Mouse (Mus musculus) CH12.LX (cell line): ENCODE data around the gene Rbl2. TPM values are rescaled to one million over a fixed set of nuclear protein-coding genes. Genes with fewer than 3 reads are reported as not detected.

Experiments used
- DNase-seq: peaks from one replicate; pipeline ENCODE4 v3.0.0-alpha.2; 2013; ENCODE audit errors: extremely low read depth
- H3K27ac ChIP-seq: 2 replicates; pipeline ENCODE4 v1.5.1; 2012; ENCODE audit warnings: low read depth, mild to moderate bottlenecking, control low read depth, moderate library complexity; ENCODE audit not compliant: insufficient read depth
- H3K27me3 ChIP-seq: replicated peaks from 2 replicates; pipeline ENCODE3; 2012; ENCODE audit warnings: inconsistent platforms
- H3K36me3 ChIP-seq, 2 experiments: replicated peaks in 1 of 2; 2 replicates each; pipeline versions ENCODE3 to v1.6.1; 2012; ENCODE audit warnings: inconsistent platforms in 1 of 2, low read length in 1 of 2, mild to moderate bottlenecking in 1 of 2, mixed read lengths in 1 of 2, moderate library complexity in 1 of 2; ENCODE audit not compliant: control insufficient read depth in 1 of 2, insufficient read depth in 1 of 2
- H3K4me1 ChIP-seq, 2 experiments: 2 replicates each; pipeline ENCODE4 v1.6.1; 2012; ENCODE audit warnings: inconsistent platforms in 1 of 2, moderate library complexity in 1 of 2; ENCODE audit not compliant: insufficient read depth in 2 of 2, control insufficient read depth in 1 of 2
- H3K4me2 ChIP-seq: 2 replicates; pipeline ENCODE4 v1.6.1; 2012; ENCODE audit warnings: low read depth, mild to moderate bottlenecking, control low read depth; ENCODE audit not compliant: poor library complexity, insufficient read depth, severe bottlenecking
- H3K4me3 ChIP-seq, 3 experiments: fragments of 150-350 bp in 1 of 3; sonication (generic) in 1 of 3; replicated peaks in 1 of 3; 2 replicates each; pipeline versions ENCODE3 to v1.5.1; 2011 to 2012; ENCODE audit warnings: low read depth in 2 of 3, low read length in 2 of 3, mild to moderate bottlenecking in 2 of 3, moderate library complexity in 2 of 3, control low read depth in 1 of 3, improper control_type of control experiment in 1 of 3, inconsistent platforms in 1 of 3, mixed read lengths in 1 of 3; ENCODE audit not compliant: poor library complexity in 1 of 3
- H3K79me2 ChIP-seq: replicated peaks from 2 replicates; pipeline ENCODE4 v1.6.1; 2012; ENCODE audit warnings: mild to moderate bottlenecking, moderate library complexity; ENCODE audit not compliant: control insufficient read depth, poor library complexity, insufficient read depth, severe bottlenecking; ENCODE audit errors: extremely low read depth
- H3K9ac ChIP-seq: 2 replicates; pipeline ENCODE4 v1.6.1; 2012; ENCODE audit warnings: low read depth, mild to moderate bottlenecking, control low read depth, moderate library complexity; ENCODE audit not compliant: insufficient read depth
- H3K9me3 ChIP-seq: replicated peaks from 2 replicates; pipeline ENCODE3; 2012; ENCODE audit warnings: low read length, inconsistent platforms, mixed read lengths
- BHLHE40 ChIP-seq: IDR thresholded peaks from 2 replicates; pipeline ENCODE4 v1.6.1; 2011; ENCODE audit warnings: mild to moderate bottlenecking, low read depth, low read length, improper control_type of control experiment
- CHD1 ChIP-seq: IDR thresholded peaks from 2 replicates; pipeline ENCODE4 v1.6.1; 2012; ENCODE audit warnings: low read depth, low read length, improper control_type of control experiment, inconsistent platforms
- CHD2 ChIP-seq: IDR thresholded peaks from 2 replicates; pipeline ENCODE4 v1.6.1; 2011; ENCODE audit warnings: low read length, improper control_type of control experiment
- CTCF ChIP-seq, 2 experiments: IDR thresholded peaks in 1 of 2; conservative IDR thresholded peaks in 1 of 2; 2 replicates each; pipeline ENCODE4 v1.5.1; 2011 to 2012; ENCODE audit warnings: low read depth in 2 of 2, low read length in 2 of 2, improper control_type of control experiment in 1 of 2, inconsistent platforms in 1 of 2, mild to moderate bottlenecking in 1 of 2, moderate library complexity in 1 of 2
- E2F4 ChIP-seq: IDR thresholded peaks from 2 replicates; pipeline ENCODE4 v1.6.1; 2011; ENCODE audit warnings: low read depth, low read length, improper control_type of control experiment; ENCODE audit not compliant: insufficient replicate concordance
- ELF1 ChIP-seq: IDR thresholded peaks from 2 replicates; pipeline ENCODE4 v1.6.1; 2014; ENCODE audit warnings: low read depth, mild to moderate bottlenecking, inconsistent platforms, low read length, improper control_type of control experiment
- EP300 ChIP-seq: IDR thresholded peaks from 2 replicates; pipeline ENCODE4 v1.6.1; 2011; ENCODE audit warnings: low read length, improper control_type of control experiment
- ETS1 ChIP-seq: conservative IDR thresholded peaks from 2 replicates; pipeline ENCODE4 v1.6.1; 2012; ENCODE audit warnings: low read depth, mild to moderate bottlenecking, inconsistent platforms, low read length, improper control_type of control experiment, moderate library complexity
- GABPA ChIP-seq: IDR thresholded peaks from 2 replicates; pipeline ENCODE4 v1.6.1; 2012; ENCODE audit warnings: low read depth, low read length, improper control_type of control experiment, inconsistent platforms; ENCODE audit not compliant: insufficient replicate concordance
- HCFC1 ChIP-seq: IDR thresholded peaks from 2 replicates; pipeline ENCODE4 v1.6.1; 2012; ENCODE audit warnings: low read depth, mild to moderate bottlenecking, inconsistent platforms, low read length, improper control_type of control experiment
- IRF4 ChIP-seq: IDR thresholded peaks from 2 replicates; pipeline ENCODE4 v1.6.1; 2014; ENCODE audit warnings: low read depth, mild to moderate bottlenecking, inconsistent platforms, low read length, improper control_type of control experiment
- JUN ChIP-seq: IDR thresholded peaks from 2 replicates; pipeline ENCODE4 v1.6.1; 2011; ENCODE audit warnings: low read depth, mild to moderate bottlenecking, low read length, improper control_type of control experiment, moderate library complexity; ENCODE audit not compliant: insufficient read depth
- JUND ChIP-seq: conservative IDR thresholded peaks from 2 replicates; pipeline ENCODE4 v1.6.1; 2011; ENCODE audit warnings: low read depth, low read length, improper control_type of control experiment
- KAT2A ChIP-seq: IDR thresholded peaks from 2 replicates; pipeline ENCODE4 v1.6.1; 2012; ENCODE audit warnings: low read length, improper control_type of control experiment, inconsistent platforms; ENCODE audit not compliant: insufficient replicate concordance
- MAFK ChIP-seq: IDR thresholded peaks from 2 replicates; pipeline ENCODE4 v1.6.1; 2011; ENCODE audit warnings: low read length, improper control_type of control experiment; ENCODE audit not compliant: insufficient replicate concordance
- MAX ChIP-seq: IDR thresholded peaks from 2 replicates; pipeline ENCODE4 v1.6.1; 2011; ENCODE audit warnings: low read length, improper control_type of control experiment
- MAZ ChIP-seq: IDR thresholded peaks from 2 replicates; pipeline ENCODE4 v1.6.1; 2012; ENCODE audit warnings: low read depth, mild to moderate bottlenecking, inconsistent platforms, low read length, improper control_type of control experiment, moderate library complexity
- MEF2A ChIP-seq: IDR thresholded peaks from 2 replicates; pipeline ENCODE4 v1.6.1; 2014; ENCODE audit warnings: low read depth, mild to moderate bottlenecking, inconsistent platforms, low read length, improper control_type of control experiment, borderline replicate concordance
- MXI1 ChIP-seq: IDR thresholded peaks from 2 replicates; pipeline ENCODE4 v1.6.1; 2011; ENCODE audit warnings: mild to moderate bottlenecking, low read depth, low read length, improper control_type of control experiment
- MYC ChIP-seq: IDR thresholded peaks from 2 replicates; pipeline ENCODE4 v1.6.1; 2011; ENCODE audit warnings: low read depth, mild to moderate bottlenecking, improper control_type of control experiment, low read length
- NELFE ChIP-seq: IDR thresholded peaks from 2 replicates; pipeline ENCODE4 v1.6.1; 2011; ENCODE audit warnings: low read depth, low read length, improper control_type of control experiment
- NRF1 ChIP-seq: IDR thresholded peaks from 2 replicates; pipeline ENCODE4 v1.6.1; 2014; ENCODE audit warnings: low read depth, mild to moderate bottlenecking, inconsistent platforms, low read length, improper control_type of control experiment, moderate library complexity
- PAX5 ChIP-seq: IDR thresholded peaks from 2 replicates; pipeline ENCODE4 v1.6.1; 2012; ENCODE audit warnings: low read length, inconsistent platforms, mixed read lengths
- POLR2A ChIP-seq: IDR thresholded peaks from 2 replicates; pipeline ENCODE4 v1.6.1; 2011; ENCODE audit warnings: low read depth, mild to moderate bottlenecking, improper control_type of control experiment, low read length
- POLR2AphosphoS2 ChIP-seq: IDR thresholded peaks from 2 replicates; pipeline ENCODE4 v1.6.1; 2011; ENCODE audit warnings: low read depth, low read length, improper control_type of control experiment
- RAD21 ChIP-seq: IDR thresholded peaks from 2 replicates; pipeline ENCODE4 v1.6.1; 2011; ENCODE audit warnings: low read depth, mild to moderate bottlenecking, low read length, improper control_type of control experiment, moderate library complexity
- RCOR1 ChIP-seq: conservative IDR thresholded peaks from 2 replicates; pipeline ENCODE4 v1.6.1; 2012; ENCODE audit warnings: low read depth, mild to moderate bottlenecking, inconsistent platforms, low read length, improper control_type of control experiment
- SIN3A ChIP-seq: IDR thresholded peaks from 2 replicates; pipeline ENCODE4 v1.6.1; 2012; ENCODE audit warnings: low read length, improper control_type of control experiment, inconsistent platforms
- SMC3 ChIP-seq: IDR thresholded peaks from 2 replicates; pipeline ENCODE4 v1.6.1; 2011; ENCODE audit warnings: low read depth, low read length, improper control_type of control experiment
- TBP ChIP-seq: conservative IDR thresholded peaks from 2 replicates; pipeline ENCODE4 v1.6.1; 2011; ENCODE audit warnings: low read depth, low read length, improper control_type of control experiment
- UBTF ChIP-seq: IDR thresholded peaks from 2 replicates; pipeline ENCODE4 v1.6.1; 2012; ENCODE audit warnings: low read depth, mild to moderate bottlenecking, inconsistent platforms, low read length, improper control_type of control experiment, moderate library complexity
- USF1 ChIP-seq: IDR thresholded peaks from 2 replicates; pipeline ENCODE4 v1.6.1; 2014; ENCODE audit warnings: low read depth, mild to moderate bottlenecking, inconsistent platforms, low read length, improper control_type of control experiment
- USF2 ChIP-seq: conservative IDR thresholded peaks from 2 replicates; pipeline ENCODE4 v1.6.1; 2011; ENCODE audit warnings: low read depth, low read length, improper control_type of control experiment
- ZC3H11A ChIP-seq: IDR thresholded peaks from 2 replicates; pipeline ENCODE4 v1.6.1; 2012; ENCODE audit warnings: low read depth, mild to moderate bottlenecking, inconsistent platforms, low read length, improper control_type of control experiment
- ZKSCAN1 ChIP-seq: IDR thresholded peaks from 2 replicates; pipeline ENCODE4 v1.6.1; 2012; ENCODE audit warnings: low read depth, inconsistent platforms, low read length, improper control_type of control experiment, borderline replicate concordance
- ZMIZ1 ChIP-seq: IDR thresholded peaks from 2 replicates; pipeline ENCODE4 v1.6.1; 2012; ENCODE audit warnings: low read depth, mild to moderate bottlenecking, inconsistent platforms, low read length, improper control_type of control experiment
- ZNF384 ChIP-seq: IDR thresholded peaks from 2 replicates; pipeline ENCODE4 v1.6.1; 2012; ENCODE audit warnings: low read depth, low read length, improper control_type of control experiment, inconsistent platforms
- dilution Hi-C: fragments of 300-500 bp; cut with MboI; formaldehyde crosslinking; loops from 2 replicates; pipeline ENCODE4 v1.14.3; 2020; ENCODE audit warnings: low sequenced_read_pairs; ENCODE audit not compliant: extremely low pct_unique_long_range_greater_than_20kb, extremely low pct_ligation_motif_present
- in situ Hi-C: fragments of 300-500 bp; cut with MboI; formaldehyde crosslinking; loops from 3 replicates; pipeline ENCODE4 v1.14.3; 2019; ENCODE audit warnings: low sequenced_read_pairs, low pct_ligation_motif_present, low pct_unique_long_range_greater_than_20kb, mixed read lengths
- polyA plus RNA-seq: library from polyadenylated mRNA; unstranded; fragments of >175 nt; gene quantifications from 2 replicates; pipeline ENCODE4 v1.2.1, GENCODE M21; 2012; ENCODE audit warnings: low read depth; ENCODE audit not compliant: insufficient read length
- total RNA-seq, 2 experiments: library from RNA; depleted of rRNA; stranded (reverse); fragments of 300-350 nt in 1 of 2; fragments of >200 nt in 1 of 2; gene quantifications; 2 replicates each; pipeline ENCODE4 v1.2.3; 2012 to 2014

Gene Rbl2
- total and polyA plus RNA-seq, 3 experiments: 19.0 to 21.9 (median 19.2) TPM

DNA sequence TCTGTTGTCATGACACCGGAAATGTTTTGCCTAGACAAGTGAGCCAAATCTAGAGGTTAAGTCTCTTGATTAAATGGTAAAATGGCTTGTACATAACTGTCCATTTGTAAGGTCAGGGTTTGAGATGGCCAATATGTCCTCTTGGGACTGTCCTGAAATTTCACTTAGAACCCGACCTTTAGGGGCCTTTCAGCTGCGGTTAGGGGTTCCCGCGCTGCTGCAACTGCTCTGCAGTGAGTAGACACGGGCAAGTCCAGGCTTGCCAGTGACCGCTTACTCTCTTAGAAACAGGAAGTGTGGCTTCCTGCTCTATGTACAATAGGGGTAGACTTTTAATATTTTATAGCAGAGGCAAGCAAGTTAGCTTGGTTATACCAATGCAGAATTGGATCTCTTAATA is 12.1 kb downstream of the Rbl2 start (continued):
- TF ChIP-seq SIN3A (peak; percentile 77; the same call in 1 of the 2 replicates), ZC3H11A (no peak), SMC3 (no peak), HCFC1 (peak; percentile 54), MAX (peak; percentile 65), ZKSCAN1 (no peak)
- TF ChIP-seq, all 38 proteins: peak for 22

DNA sequence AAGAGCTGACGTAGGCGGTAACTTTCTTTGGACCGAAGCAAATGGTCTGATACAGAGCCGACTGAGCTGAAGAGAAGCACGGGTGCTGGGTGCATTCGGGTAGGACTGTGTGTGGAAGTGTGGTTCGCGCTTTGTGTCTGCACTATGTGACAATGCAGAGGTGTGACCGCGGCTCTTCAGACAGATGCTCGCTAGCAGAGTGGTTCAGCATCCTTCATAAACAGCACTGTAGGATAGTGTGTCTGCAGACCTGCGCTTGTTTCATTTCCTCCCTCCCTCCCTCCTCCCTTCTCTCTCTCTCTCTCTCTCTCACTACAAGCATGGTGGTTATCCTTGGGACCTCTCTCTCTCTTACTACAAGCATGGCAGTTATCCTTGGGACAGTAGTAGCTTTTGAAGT is 12.6 kb downstream of the Rbl2 start:
- in situ Hi-C loops: no loop called here
- Histone ChIP-seq H3K79me2 (peaks cover 2% of the 10 kb centered on the region), H3K27ac (peak overlapping the region; percentile 98), H3K4me3 (peak overlapping the region; percentile 30 to 65 (median 48)), H3K4me2 (peak overlapping the region; percentile 91), H3K36me3 (peaks cover 38 to 50% of the 10 kb centered on the region in 2 experiments), H3K4me1 (peaks cover 0 to 45% of the 10 kb centered on the region in 2 experiments; a peak in 3 of 4 replicates), H3K27me3 (no peaks in the 10 kb centered on the region), H3K9ac (peak overlapping the region; percentile 68), H3K9me3 (no peaks in the 10 kb centered on the region)
- DNase-seq: peak; percentile 73
- dilution Hi-C loops: no loop called here
- TF ChIP-seq ZMIZ1 (no peak), HCFC1 (peak; percentile 42; the same call in 1 of the 2 replicates), ZC3H11A (no peak), JUN (0 out of 2 replicates have a peak, but pooled peaks have one; percentile 1), ZKSCAN1 (no peak), ELF1 (0 out of 2 replicates have a peak, but pooled peaks have one; percentile 19), JUND (0 out of 2 replicates have a peak, but pooled peaks have one; percentile 9), EP300 (peak; percentile 43; the same call in 1 of the 2 replicates), CHD2 (no peak), CHD1 (no peak), NELFE (peak; percentile 52; the same call in 1 of the 2 replicates), POLR2A (peak; percentile 56), ETS1 (peak; percentile 30; the same call in 1 of the 2 replicates), KAT2A (no peak), BHLHE40 (0 out of 2 replicates have a peak, but pooled peaks have one; percentile 27), SMC3 (no peak; the same call in 1 of the 2 replicates), USF2 (no peak), USF1 (no peak), NRF1 (no peak), MXI1 (peak; percentile 89), MAFK (no peak), RAD21 (no peak), RCOR1 (0 out of 2 replicates have a peak, but pooled peaks have one; percentile 36), GABPA (no peak), TBP (peak; percentile 52; the same call in 1 of the 2 replicates), PAX5 (no peak), CTCF (conservative IDR thresholded peaks at IDR 0.05 in 1 of 2, IDR thresholded peaks at IDR 0.05 in 1 of 2; ENCODE audit: low read depth in 2 of 2, low read length in 2 of 2) (no peak), MEF2A (no peak), UBTF (no peak), IRF4 (peak; percentile 72), POLR2AphosphoS2 (no peak), MAZ (peak; percentile 93), E2F4 (0 out of 2 replicates have a peak, but pooled peaks have one; percentile 63), MYC (peak; percentile 91), ZNF384 (no peak)
